ENCODE assay signal across 7 mouse cellular contexts in the genomic region with DNA sequence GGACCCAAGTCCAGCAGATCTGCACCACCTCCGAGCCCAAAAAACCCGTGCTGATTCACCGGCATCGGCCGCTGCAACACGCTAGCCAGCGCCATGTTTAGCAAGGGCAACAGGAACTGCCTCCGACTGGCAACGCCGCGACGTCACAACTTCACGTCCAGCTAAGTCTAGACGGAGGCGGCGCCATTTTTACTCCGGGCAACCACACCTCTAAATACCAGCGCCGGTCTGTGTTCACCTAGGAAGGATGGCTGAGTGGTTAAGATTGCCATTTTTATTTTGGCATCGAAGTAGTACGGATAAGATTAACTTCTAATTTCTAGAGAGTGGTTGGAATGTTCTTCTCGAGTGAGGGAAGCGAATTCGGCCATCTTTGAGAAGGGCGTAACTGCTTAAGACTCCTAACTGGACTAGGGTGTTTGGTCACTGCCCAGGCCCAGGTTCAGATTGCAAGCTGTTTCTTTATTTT. TPM values are rescaled to one million over a fixed set of nuclear protein-coding genes. Genes with fewer than 3 reads are reported as not detected.
DNase-seq lines count a peak whose midpoint lies in the region; ATAC-seq lines count a peak whose summit lies in the region.

A gene (minus strand): TSS at position 126 of the 469 bp plus-strand sequence.

- peak within 1 kb of the TSS; percentile 87 for H3K4me3 ChIP-seq in embryonic facial prominence, embryonic 11.5 days (ENCODE audit: low read depth, low read length)
- peak within 1 kb of the TSS; percentile 89 for H3K4me3 ChIP-seq in limb, embryonic 11.5 days (ENCODE audit: low read depth, low read length)
- H3K4me3 ChIP-seq in midbrain, embryonic 14.5 days (replicated peaks; ENCODE audit: low read depth, low read length): peak within 1 kb of the TSS; percentile 81

- H3K27ac ChIP-seq in embryonic facial prominence, embryonic 11.5 days (replicated peaks; ENCODE audit: low read depth, low read length): peak within 1 kb of the TSS; percentile 52
- H3K27ac ChIP-seq in limb, embryonic 11.5 days (replicated peaks; ENCODE audit: low read depth, low read length): peak within 1 kb of the TSS; percentile 65; the same call in 1 of the 2 replicates
- peak within 1 kb of the TSS; percentile 79 for H3K27ac ChIP-seq in midbrain, embryonic 14.5 days (replicated peaks; ENCODE audit: low read depth, low read length)

- peaks cover 2% of the 10 kb centered on the region for H3K36me3 ChIP-seq in embryonic facial prominence, embryonic 11.5 days (replicated peaks; ENCODE audit: control insufficient read depth, insufficient read depth, low read depth, low read length)
- peaks cover 3% of the 10 kb centered on the region for H3K36me3 ChIP-seq in limb, embryonic 11.5 days (ENCODE audit: control insufficient read depth, insufficient read depth, low read length)
- peaks cover 18% of the 10 kb centered on the region for H3K36me3 ChIP-seq in midbrain, embryonic 14.5 days (ENCODE audit: control insufficient read depth, insufficient read depth, low read length)

- H3K4me1 ChIP-seq in embryonic facial prominence, embryonic 11.5 days (ENCODE audit: control insufficient read depth, insufficient read depth, low read length): no peaks in the 10 kb centered on the region
- H3K4me1 ChIP-seq in limb, embryonic 11.5 days (ENCODE audit: control insufficient read depth, insufficient read depth, low read length): no peaks in the 10 kb centered on the region
- peaks cover 12% of the 10 kb centered on the region; the same call in 1 of the 2 replicates for H3K4me1 ChIP-seq in midbrain, embryonic 14.5 days (ENCODE audit: control insufficient read depth, insufficient read depth, low read length)

- peak; percentile 77 for ATAC-seq in embryonic facial prominence, embryonic 11.5 days (replicated peaks; ENCODE audit: insufficient number of reproducible peaks, low FRiP score, low TSS enrichment, low read depth)
- peak; percentile 94 for ATAC-seq in granulocyte monocyte progenitor cell, adult 5-6 weeks (replicated peaks; ENCODE audit: poor library complexity, severe bottlenecking)
- ATAC-seq in limb, embryonic 11.5 days (ENCODE audit: insufficient number of reproducible peaks, low FRiP score, low TSS enrichment, low read depth): peak; percentile 82
- ATAC-seq in midbrain, embryonic 14.5 days (ENCODE audit: low FRiP score, low TSS enrichment): peak; percentile 91

- no peaks in the 10 kb centered on the region for H3K9me3 ChIP-seq in embryonic facial prominence, embryonic 11.5 days (replicated peaks; ENCODE audit: control insufficient read depth, low read length)
- H3K9me3 ChIP-seq in limb, embryonic 11.5 days (ENCODE audit: control insufficient read depth, low read length): no peaks in the 10 kb centered on the region
- H3K9me3 ChIP-seq in midbrain, embryonic 14.5 days (ENCODE audit: control insufficient read depth, low read length): no peaks in the 10 kb centered on the region

- H3K4me2 ChIP-seq in embryonic facial prominence, embryonic 11.5 days (ENCODE audit: low read depth, low read length): peak within 1 kb of the TSS; percentile 67
- H3K4me2 ChIP-seq in limb, embryonic 11.5 days (ENCODE audit: low read depth, severe bottlenecking): peak within 1 kb of the TSS; percentile 65
- H3K4me2 ChIP-seq in midbrain, embryonic 14.5 days (ENCODE audit: low read length): peak within 1 kb of the TSS; percentile 71

- under 1% methylated on average over 25 of the region's 25 CpGs for WGBS in embryonic facial prominence, embryonic 11.5 days
- under 1% methylated on average over 25 of the region's 25 CpGs for WGBS in limb, embryonic 11.5 days
- 0% methylated on average over 25 of the region's 25 CpGs for WGBS in midbrain, embryonic 14.5 days

- H3K27me3 ChIP-seq in embryonic facial prominence, embryonic 11.5 days (ENCODE audit: control insufficient read depth, insufficient read depth, low read length): no peaks in the 10 kb centered on the region
- no peaks in the 10 kb centered on the region for H3K27me3 ChIP-seq in limb, embryonic 11.5 days (ENCODE audit: control insufficient read depth, insufficient read depth, low read length)
- H3K27me3 ChIP-seq in midbrain, embryonic 14.5 days (ENCODE audit: control insufficient read depth, insufficient read depth, low read length): no peaks in the 10 kb centered on the region

- H3K9ac ChIP-seq in embryonic facial prominence, embryonic 11.5 days (replicated peaks; ENCODE audit: low read length): peak within 1 kb of the TSS; percentile 90
- peak within 1 kb of the TSS; percentile 83 for H3K9ac ChIP-seq in limb, embryonic 11.5 days (ENCODE audit: low read length)
- H3K9ac ChIP-seq in midbrain, embryonic 14.5 days (replicated peaks; ENCODE audit: low read length): peak within 1 kb of the TSS; percentile 86

- DNase-seq in adrenal gland, postnatal 14 days: peak; percentile 91
- DNase-seq in embryonic facial prominence, embryonic 11.5 days (ENCODE audit: low spot score): peak; percentile 94
- peak; percentile 91 for DNase-seq in kidney, adult 11 months
- DNase-seq in limb, embryonic 11.5 days (ENCODE audit: low spot score): peak; percentile 93
- peak; percentile 95 for DNase-seq in midbrain, embryonic 14.5 days
- peak; percentile 73 to 81 for DNase-seq in spleen, adult 18-20 months

RNA-seq across cellular contexts. Expression of the gene that starts here (rescaled TPM):
- total RNA-seq in adrenal gland, postnatal 14 days (2021): 248 and 259 TPM in 2 replicates
- polyA plus RNA-seq in embryonic facial prominence, embryonic 11.5 days (2014; fragmentation: Nextera tagmentation; extraction: Ambion mirVana): 404 and 462 TPM in 2 replicates
- 237 and 287 TPM in 2 replicates for total RNA-seq in granulocyte monocyte progenitor cell, adult 5-6 weeks (2014; fragmentation: Nextera tagmentation)
- total RNA-seq in granulocyte monocyte progenitor cell, adult 5-6 weeks (2017): 63.3 and 69.9 TPM in 2 replicates
- 474 and 488 TPM in 2 replicates for polyA plus RNA-seq in limb, embryonic 11.5 days (2014; fragmentation: Nextera tagmentation; extraction: Ambion mirVana)
- polyA plus RNA-seq in midbrain, embryonic 14.5 days (2014; fragmentation: Nextera tagmentation; extraction: Ambion mirVana): 409 and 454 TPM in 2 replicates

Comparison
In these comparisons a context has a peak if more than half of its experiments do, and no peak if none do; other contexts are left out.
1. Peak in every context shown above with its lines: DNase-seq, ATAC-seq, H3K4me3 ChIP-seq and H3K27ac ChIP-seq.